Mouse (Mus musculus) embryonic facial prominence, embryonic 14.5 days (tissue): ENCODE data around the gene Gm15080. TPM values are rescaled to one million over a fixed set of nuclear protein-coding genes. Genes with fewer than 3 reads are reported as not detected.
"Not testable (repeated sequence)": the region's sequence is repeated elsewhere in the genome, so short reads cannot be mapped to it uniquely, and the experiment has no call there.

Source experiments
- ATAC-seq: fragments of 200-750 bp; cut with Nextera tagmentation; 2 replicates; pipeline ENCODE4 v1.8.0; 2017; ENCODE audit warnings: low read depth, moderate number of reproducible peaks, moderate TSS enrichment
- DNase-seq: peaks from one replicate; pipeline ENCODE4 v3.0.0-alpha.2; 2015; ENCODE audit warnings: low spot score
- H3K27ac ChIP-seq: fragments of 300-500 bp; sonication (generic); replicated peaks from 2 replicates; pipeline ENCODE4 v1.5.1; 2014; ENCODE audit warnings: low read depth, mild to moderate bottlenecking, low read length, moderate library complexity
- H3K27me3 ChIP-seq: fragments of 300-500 bp; sonication (generic); replicated peaks from 2 replicates; pipeline ENCODE4 v1.6.1; 2014; ENCODE audit warnings: low read length; ENCODE audit not compliant: control insufficient read depth, insufficient read depth
- H3K36me3 ChIP-seq: fragments of 300-500 bp; sonication (generic); 2 replicates; pipeline ENCODE4 v1.6.1; 2014; ENCODE audit warnings: low read length, mixed read lengths; ENCODE audit not compliant: control insufficient read depth, insufficient read depth
- H3K4me1 ChIP-seq: fragments of 300-500 bp; sonication (generic); 2 replicates; pipeline ENCODE4 v1.6.1; 2014; ENCODE audit warnings: antibody characterized with exemption, low read length; ENCODE audit not compliant: control insufficient read depth, insufficient read depth
- H3K4me2 ChIP-seq: fragments of 300-500 bp; sonication (generic); 2 replicates; pipeline ENCODE4 v1.6.1; 2014; ENCODE audit warnings: low read depth, mild to moderate bottlenecking, low read length, moderate library complexity, mixed read lengths
- H3K4me3 ChIP-seq: fragments of 300-500 bp; sonication (generic); 2 replicates; pipeline ENCODE4 v1.5.1; 2014; ENCODE audit warnings: low read depth, mild to moderate bottlenecking, low read length
- H3K9ac ChIP-seq: fragments of 300-500 bp; sonication (generic); 2 replicates; pipeline ENCODE4 v1.6.1; 2014; ENCODE audit warnings: low read depth, mild to moderate bottlenecking, low read length, moderate library complexity, mixed read lengths
- H3K9me3 ChIP-seq: fragments of 300-500 bp; sonication (generic); 2 replicates; pipeline ENCODE4 v1.6.1; 2016; ENCODE audit warnings: low read length; ENCODE audit not compliant: control insufficient read depth
- WGBS: fragments of 180-500 bp; shearing (Covaris S2); extraction: QIAGEN DNeasy Blood & Tissue Kit; methylation state at CpG from one replicate; pipeline ENCODE4 v1.1.7; 2014; 5-methylcytosine and 5-hydroxymethylcytosine counted together
- polyA plus RNA-seq: library from polyadenylated mRNA; unstranded; fragments of >200 nt; fragmentation: Nextera tagmentation; extraction: Ambion mirVana; gene quantifications from 2 replicates; pipeline ENCODE4 v1.2.1, GENCODE M21; 2014

The Gm15080 gene
- not detected in 2 replicates for polyA plus RNA-seq

DNA sequence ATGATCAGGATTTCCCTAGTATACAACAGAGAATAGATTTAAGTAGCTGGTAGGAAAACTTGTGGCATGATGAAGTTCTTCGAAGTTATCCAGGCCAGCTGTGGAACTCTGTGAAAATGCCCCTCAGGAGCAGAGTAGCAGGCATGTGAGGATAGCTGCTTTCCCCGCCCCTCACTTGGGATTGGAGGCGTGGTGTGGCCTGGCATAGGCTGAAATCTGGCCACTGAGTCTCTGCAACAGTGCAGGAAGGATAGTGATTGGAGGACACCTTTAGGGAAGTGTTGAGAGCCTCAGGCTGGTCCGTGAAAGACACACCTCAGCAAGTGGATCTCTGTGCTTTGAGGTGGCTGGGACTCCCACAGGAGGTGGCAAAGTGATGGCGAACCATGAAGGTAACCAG lies at the start of gene Gm15080:
Gene Gm15080, plus strand, starts transcription at position 301 of the 400 bp plus-strand sequence.
- DNase-seq, H3K4me2 ChIP-seq, H3K27me3 ChIP-seq, H3K36me3 ChIP-seq, H3K9ac ChIP-seq, H3K4me1 ChIP-seq, H3K9me3 ChIP-seq, ATAC-seq, H3K4me3 ChIP-seq, H3K27ac ChIP-seq: not testable (repeated sequence)
- 100% methylated on average over 1 of the region's 5 CpGs for WGBS

Other genes with a start within 250 kb of the Gm15080 start
- not detected in 2 replicates for gene Gm15128, start 227.0 kb upstream of the Gm15080 start, polyA plus RNA-seq
- not detected in 2 replicates for gene Gm15107, start 187.7 kb downstream of the Gm15080 start, polyA plus RNA-seq